Mouse (Mus musculus) A20 (cell line): ENCODE results near the gene 2010111I01Rik.
"Not testable (repeated sequence)": the region's sequence is repeated elsewhere in the genome, so short reads cannot be mapped to it uniquely, and the experiment has no call there.

ENCODE experiments used
- DNase-seq: peaks from one replicate; pipeline ENCODE4 v3.0.0-alpha.2; 2011; ENCODE audit warnings: low read depth, low spot score

2010111I01Rik gene

DNA sequence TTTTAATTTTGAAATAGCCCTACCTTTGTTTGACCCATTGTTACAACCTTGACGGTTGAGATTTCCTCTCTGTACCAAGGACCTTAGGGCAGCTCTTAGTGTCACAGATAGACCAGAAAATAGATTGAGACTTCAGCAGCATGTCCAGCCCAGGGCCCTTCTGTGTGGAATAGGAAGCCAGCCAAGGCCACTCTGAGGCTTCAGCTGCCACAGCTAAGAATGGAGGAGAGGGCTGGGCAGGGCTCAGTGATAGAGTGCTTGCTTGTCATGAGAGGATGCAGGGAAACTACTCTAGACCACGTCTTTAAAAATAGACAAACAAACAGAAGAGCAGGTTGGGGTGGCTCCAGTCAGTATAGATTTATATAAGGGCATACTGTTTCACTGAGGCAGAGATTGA, 234.9 kb downstream of the 2010111I01Rik start:
- no peak for DNase-seq

DNA sequence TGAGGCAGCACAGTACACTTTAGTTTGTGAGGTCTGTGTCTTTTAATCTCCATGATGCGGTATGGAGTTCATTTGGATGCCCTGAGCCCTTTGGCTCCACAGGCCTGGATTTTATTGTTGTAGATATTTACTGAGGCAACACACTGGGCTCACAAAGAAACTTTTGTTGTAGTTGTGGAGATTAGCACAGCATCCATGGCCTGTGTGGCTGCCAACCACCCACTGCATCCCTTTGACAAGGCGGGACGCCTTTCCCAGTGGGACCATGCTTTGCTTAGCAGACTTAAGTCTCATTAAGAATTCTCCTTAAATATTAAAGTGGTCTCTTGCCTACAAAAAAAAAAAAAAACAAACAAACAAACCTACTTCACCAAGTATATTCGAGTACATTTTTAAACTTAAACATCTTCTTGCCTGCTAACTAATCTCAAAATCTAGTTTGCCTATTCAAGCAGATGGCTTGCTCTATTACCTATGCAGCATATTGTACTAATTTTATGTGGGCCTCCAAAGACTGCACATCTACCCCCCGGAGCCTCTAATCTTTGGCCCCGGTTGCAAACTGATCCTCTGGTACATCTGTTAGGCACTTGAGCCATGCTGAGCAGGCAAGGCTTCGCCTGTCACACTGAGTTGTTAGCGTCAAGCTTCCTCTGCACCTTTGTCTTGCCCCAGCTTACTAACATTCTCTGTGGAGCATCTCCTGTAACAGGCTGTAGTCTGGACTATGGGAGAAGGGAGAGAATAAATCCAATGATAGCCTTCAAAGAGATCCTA, 239.0 kb downstream of the 2010111I01Rik start:
- no peak for DNase-seq

DNA sequence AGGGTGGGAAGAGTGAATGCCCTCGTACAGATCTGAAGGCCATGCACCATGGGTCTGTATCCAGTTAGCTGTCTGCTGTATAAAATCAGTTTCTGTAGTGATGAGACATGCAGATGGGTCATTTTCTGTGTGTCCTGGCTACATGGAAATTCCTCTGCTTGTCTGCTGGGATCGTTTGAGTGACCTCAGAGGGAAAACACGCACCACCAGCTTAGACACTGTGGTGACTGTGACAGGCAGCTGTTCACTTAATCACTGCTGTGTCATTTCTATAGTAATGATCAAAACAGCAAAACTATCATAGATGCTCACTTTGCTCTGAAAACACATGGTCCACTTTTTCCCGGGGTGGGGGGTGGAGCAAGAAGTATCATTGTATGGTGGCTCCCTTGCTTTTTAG, 241.1 kb downstream of the 2010111I01Rik start:
- no peak for DNase-seq

DNA sequence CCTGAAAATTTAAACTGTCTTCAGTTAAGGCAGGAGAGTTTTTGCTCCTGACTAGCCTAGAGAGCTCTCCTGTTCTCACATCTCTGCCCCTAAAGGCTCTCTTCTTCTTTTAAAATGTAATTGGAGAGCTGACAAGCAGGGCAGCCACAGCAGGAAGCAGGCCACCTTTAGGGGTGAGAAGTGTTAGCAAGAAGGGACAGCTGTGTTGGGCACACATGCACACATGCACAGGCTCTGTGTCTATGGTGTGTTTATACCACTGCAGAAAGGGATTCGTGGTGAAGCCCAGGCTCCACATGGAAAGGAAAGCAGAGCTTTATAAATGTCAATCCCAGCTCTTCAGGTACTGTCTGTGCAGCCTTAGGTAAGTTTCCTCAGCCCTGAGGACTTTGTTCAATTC, 241.7 kb downstream of the 2010111I01Rik start:
- no peak for DNase-seq

DNA sequence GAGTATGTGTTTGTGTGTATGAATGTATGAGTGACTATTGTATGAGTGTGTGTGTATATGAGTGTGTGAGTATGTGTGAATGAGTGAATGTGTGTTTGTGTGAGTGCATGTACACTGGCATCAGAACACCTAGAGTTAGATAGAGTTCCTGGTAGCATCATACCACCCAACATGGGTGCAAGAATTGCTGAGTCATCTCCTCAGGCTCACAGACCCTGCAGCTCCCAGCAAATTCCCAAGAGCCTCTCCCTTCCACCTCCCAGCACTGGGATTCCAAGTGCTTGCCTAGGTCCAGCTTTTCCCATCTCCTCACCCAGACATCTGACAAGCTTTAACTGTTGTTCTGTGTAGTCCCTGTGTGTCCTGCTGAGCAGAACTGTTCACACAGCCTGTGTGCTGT, 251.8 kb downstream of the 2010111I01Rik start:
- DNase-seq, result no peak

DNA sequence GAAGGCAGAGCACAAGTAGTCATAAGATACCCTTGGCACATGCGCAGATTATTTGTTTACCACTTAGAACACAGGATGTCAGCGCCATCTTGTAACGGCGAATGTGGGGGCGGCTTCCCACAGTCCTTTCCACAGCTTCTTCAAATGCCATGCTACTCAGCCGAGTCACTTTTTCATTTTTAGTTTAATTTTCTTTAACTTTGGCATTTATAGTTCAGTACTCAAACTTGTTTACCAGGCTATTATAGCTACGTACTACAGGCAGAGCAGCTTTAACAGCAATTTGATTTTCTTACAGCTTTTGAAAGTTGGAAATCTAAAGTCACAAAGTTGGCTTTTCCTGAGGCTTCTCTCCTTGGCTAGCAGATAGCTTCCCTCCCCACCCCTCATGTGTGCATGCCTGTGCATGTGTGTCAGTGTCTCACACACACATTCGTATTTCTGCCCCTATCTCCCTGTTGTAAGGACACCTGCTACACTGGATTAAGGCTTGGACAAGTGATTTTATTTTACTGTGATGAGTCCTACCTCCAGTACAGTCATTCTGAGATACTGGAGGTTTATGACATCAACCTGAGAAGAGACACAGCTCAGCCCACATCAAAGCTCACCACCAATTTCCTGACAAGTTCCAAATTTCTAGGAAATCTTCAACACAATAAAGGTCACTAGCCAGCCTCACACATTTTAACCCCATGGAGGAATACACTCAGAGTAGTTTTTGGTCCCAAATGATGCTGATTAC, 258.5 kb downstream of the 2010111I01Rik start:
- DNase-seq, result no peak

DNA sequence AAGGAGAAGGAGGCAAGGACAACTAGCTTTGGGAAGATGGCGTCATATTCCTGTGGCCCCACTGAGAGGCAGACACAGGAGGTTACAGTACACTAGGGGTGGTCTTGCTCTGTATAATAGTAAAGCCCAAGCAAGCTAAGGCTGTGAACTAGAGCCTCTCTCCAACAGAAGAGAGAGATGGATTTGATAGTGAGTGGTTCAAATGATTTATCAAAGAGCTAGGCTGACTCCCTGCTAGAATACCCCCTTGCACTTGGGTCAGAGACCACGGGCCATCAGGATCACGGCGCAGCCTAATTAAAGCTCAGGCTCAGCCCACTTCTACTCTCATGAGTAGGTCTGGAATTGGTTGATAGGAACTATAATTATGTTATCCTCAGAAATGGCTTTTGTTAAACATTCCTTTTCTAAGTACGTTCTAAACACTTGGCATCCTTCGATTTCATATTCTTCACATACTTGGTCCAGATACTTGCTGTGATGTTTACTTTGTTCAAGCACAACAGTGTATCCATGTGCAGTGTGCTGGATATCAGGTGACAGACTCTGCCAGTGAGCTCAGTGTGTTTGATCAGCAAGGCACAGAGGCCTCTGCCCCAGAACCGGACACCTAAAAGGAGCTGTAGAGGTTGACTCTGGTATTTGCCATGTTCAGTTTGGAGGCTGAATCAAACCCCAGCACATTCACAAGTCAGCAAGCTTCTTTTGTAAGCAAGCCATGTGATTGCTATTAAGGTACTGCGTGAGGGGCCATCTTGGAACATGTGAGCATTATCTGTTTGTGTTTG, 261.3 kb downstream of the 2010111I01Rik start:
- DNase-seq, result no peak

DNA sequence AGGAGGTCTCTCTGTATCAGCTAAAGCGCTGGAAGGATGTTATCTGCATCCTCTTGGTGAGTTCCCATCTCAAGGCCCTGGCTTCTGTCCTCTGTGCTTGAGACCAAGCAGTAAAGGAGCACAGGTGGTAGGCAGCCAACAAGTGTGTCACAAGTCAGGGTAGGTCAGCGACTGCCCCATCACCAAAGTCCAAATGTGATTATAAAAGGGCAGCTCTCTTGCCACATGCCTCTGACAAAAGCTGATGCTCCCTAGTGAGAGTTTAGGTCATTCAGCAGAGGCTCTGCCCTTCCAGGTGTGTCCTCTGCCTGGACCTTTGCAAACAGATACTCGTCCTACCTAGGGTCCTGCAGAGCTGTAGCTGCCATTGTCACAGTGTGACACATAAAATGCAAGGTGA, 263.1 kb downstream of the 2010111I01Rik start:
- no peak for DNase-seq

DNA sequence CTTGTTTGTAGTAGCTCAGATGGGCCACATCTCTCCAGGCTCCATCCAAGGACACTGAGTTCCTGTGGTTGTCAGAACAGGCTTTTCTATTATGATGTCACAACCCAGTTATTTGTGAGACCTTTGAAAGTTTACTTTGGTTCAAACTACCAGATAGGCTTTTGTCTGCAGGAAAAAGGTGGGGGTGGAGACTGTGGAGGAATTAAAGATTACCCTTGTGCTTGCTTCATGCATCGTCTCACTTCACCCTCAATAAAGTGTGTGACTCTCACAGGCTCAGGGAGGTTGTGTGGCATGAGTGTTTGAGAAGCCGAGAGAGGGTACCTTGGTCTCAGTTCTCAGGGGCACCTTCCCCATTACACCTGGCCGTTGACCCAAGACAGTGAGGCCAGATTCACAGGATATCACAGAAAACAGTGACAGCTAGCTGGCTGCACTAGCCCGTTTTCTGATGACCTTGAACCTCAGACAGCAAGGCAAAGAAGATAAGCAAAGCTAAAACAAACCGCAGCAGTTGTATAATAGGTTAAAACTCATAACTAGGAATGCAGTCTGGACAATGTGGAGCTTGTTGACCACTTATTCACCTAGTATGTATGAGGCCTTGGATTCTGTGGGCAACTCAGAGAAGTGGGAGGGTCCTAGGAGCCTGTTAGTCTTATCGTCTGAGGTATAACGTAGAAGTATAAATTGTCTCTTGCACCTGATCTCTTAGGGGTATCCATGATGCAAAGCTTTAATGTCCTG, 266.4 kb downstream of the 2010111I01Rik start:
- DNase-seq, result no peak

DNA sequence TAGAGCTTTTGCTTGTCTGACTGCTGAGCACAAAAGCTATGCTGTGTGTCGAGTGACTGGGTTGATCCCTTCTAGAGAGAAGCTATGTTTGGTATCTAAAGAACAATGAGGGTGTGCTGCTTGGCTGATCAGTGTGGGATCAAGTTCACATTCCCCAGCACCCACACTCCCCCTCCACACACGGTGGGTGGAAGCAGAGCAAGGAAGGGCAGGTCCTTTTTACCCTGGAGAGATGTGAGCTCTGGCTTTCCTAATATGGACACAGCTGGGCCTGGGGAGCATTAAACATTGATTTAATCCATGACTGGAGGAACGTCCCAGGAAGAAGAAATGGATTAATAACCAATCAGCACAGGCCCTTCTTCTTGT, 267.0 kb downstream of the 2010111I01Rik start:
- no peak for DNase-seq

DNA sequence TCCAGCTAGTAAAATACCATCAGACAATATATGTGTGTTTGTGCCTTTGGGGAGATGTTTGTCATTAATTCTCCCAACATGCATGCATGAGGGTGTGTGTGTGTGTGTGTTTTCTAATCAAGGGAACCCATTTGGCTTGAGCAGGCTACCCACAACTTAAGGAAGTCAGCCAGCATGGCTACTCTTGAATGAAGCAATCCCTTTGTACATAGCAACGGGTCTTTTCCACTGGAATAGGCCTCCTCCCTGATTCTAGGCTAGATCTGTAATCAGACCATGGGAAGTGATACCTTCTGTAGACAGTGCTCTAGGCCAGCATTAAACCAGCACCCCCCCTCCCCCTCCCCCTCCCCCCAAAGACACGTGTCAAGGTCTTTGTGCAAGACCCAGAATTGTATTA, 267.9 kb downstream of the 2010111I01Rik start:
- no peak for DNase-seq

DNA sequence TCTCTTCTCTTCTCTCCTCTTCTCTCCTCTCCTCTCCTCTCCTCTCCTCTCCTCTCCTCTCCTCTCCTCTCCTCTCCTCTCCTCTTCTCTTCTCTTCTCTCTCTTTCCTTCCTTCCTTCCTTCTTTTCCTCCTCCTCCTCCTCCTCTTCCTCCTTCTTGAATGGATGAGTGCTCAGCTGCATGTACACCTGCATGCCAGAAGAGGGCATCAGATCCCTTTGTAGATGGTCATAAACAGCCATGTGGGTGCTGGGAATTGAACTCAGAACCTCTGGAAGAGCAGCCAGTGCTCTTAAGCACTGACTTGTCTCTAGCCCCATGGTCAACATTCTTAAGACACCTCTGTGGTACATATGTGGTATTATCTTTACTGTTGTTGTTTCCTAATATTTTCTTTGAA, 269.8 kb downstream of the 2010111I01Rik start:
- not testable (repeated sequence) for DNase-seq

DNA sequence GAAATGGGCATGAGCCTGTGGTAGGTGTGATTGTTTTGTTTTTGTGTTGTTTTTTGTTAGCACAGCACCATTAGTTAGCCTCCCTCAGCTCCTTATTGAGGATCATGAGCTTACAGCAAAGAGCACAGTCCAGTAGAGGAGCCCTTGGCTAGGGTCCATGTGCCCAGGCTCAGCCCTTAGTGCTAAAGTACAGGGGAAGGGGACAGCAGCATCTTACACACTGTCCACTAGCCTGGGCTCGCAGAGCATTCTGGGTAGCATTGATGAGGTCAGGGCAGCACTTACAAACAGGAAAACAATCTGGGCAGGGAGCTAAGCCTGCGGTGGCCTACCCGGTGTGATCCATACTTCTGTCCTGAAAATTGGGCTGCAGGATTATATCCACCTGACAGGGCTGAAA, 270.9 kb downstream of the 2010111I01Rik start:
- no peak for DNase-seq

DNA sequence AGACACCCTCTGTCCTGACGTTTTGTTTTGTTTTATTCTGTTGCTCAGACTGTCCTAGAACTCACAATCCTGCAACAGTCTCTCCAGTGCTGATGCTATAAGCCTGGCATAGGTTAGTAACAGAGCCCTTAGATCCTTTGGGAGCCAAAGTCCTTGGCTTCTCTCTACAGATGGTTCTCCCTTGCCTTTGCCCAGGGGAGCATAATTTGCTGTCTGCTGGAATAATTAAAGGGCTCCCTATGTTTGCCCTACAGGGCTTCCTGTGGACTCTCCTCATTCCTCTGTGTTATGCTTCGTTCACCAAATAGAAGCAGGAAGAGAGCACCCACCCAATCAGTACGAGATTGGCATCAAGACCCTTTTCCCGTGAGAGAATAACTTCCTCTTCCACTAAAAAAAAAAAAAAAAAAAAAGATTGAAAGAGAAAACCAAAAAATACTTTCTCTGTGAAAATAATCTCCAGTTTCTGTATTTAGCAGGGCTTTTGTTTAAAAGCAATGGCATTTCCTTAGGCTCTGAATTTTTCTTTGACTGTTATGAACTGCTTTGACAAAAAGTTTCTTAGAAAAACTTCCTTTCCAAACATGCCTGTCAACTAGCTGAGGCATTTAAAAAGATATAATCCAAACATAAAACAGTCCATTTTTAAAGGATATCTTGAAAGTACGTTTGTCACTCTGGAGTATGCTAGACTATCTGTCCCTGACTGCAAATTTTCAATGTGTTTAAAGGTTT, 271.6 kb downstream of the 2010111I01Rik start:
- no peak for DNase-seq

DNA sequence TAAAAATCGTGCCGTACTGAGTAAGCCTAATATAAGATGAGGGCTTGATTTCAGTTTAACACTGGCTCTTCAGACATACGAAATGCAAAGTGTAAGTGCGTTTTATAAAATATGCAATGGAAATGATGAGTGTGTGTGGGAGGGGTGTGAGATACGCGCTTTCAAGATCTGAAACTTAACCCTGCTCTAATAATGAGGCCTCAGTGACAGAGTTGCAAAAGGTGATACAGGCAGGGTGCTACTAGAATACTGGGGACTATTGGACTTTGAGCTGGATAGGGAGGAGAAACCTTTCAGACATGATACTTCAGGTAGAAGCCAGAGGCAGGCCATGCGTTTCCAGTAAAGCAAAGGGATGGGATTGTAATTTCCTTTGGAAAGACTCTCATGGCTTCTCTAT, 273.4 kb downstream of the 2010111I01Rik start:
- no peak for DNase-seq

DNA sequence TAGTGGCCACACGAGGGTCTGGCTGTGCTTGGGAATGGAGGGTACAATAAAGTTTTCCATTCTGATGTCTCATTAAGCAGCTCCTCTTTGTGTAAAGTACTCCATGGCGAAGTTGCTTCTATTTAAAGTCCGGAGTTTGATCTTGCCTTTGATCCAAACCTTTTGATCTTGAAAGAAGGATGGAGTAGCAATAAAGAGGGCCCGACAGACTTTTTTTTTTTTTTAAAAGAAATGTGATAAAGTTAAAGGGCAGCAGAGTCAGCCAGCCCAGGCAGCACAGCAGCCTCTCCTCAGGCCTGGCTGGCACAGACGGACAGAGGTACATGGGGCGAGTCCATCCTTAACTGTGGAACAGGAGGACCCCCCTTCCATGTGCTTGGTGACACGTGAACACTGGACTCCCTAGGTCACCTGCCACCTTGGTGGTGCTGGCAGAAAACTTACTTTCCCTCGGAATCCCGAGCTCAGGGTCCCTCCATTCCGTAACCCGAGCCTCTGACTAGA, 274.7 kb downstream of the 2010111I01Rik start:
- DNase-seq, result peak; percentile 31

DNA sequence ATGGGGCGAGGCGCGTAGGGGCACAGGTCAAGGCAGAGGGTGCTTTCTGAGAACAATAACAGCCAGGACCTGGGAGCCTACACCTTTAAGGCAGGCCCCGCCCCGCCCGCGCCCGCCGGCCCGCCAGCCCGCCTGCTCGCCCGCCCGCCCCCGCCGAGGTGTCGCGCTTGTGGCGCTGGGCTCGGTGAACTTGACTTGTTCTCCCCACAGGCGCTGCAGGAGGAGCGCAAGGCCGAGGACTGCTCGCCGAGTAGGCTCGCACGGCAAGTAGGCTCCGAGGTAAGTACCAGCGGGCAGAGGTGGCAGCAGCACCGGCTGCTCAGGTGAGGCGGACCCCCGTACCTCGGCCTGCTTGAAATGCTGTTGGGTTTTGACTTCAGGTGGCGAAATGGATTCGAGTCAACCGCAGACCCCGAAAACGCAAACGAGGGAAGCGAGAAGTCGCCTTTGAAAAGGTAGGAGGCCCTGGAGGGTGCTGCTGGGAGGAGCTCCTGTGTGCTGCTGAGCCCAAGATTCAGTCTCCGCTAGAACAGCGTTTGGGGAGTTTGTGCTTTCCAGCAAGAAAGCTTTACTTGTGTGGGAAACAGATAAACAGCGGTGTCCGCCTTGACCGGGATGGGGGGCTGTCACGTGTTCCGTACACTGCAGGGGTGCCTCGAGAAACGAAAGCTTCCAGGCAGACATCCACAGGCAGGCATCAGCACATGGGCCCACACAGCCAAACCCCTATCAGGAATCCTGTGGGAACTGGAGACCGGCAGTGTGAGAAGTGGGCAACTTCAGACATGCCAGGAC, 275.4 kb downstream of the 2010111I01Rik start:
- DNase-seq, result peak; percentile 88

DNA sequence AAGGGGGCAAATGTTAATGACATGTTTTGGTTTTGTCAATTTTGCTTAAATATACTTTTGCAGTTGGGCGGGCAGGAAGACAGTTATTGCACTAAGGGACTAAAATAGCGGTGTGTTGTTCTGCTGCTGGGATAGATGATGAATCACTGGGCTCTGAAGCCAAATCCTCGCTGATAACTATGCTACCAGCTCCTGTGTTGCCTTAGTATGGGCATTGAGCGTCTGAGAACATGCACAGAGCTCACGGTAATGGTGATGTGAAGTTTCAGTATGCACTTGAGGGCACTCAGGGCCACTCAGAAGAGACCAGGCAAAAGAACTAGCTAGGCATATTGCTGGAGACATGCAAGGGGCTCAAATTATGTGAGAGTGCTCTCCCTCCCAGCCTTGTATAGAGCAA, 276.1 kb downstream of the 2010111I01Rik start:
- DNase-seq, result no peak

DNA sequence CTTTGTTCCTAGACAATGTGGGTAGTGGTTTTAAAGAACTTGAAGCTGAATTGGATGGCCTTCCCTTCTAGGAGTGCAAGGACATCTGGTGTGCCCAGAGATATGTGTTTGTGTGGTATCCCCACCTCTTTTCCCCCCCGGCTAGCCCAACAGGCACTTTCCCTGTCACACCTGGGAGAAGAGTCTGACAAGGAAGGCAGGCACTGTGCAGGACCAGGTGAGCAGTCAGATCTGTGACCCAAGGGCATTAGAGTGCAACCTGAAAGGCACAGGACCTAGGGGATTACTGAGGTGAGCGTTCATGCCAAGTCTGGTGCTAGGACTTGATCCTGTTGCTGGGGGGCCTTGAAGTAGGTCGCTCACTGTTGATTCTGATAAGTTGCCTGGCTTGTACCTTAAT, 277.0 kb downstream of the 2010111I01Rik start:
- no peak for DNase-seq
